Mouse (Mus musculus) midbrain, embryonic 16.5 days (tissue): ENCODE results near the gene Sf3b5. TPM values are rescaled to one million over a fixed set of nuclear protein-coding genes. Genes with fewer than 3 reads are reported as not detected.

Experiments
- ATAC-seq: fragments of 200-750 bp; cut with Nextera tagmentation; 2 replicates; pipeline ENCODE4 v1.8.0; 2017; ENCODE audit warnings: moderate TSS enrichment
- H3K27ac ChIP-seq: fragments of 300-500 bp; sonication (generic); 2 replicates; pipeline ENCODE4 v1.5.1; 2014; ENCODE audit warnings: mild to moderate bottlenecking, low read length, mixed read lengths
- H3K27me3 ChIP-seq: fragments of 300-500 bp; sonication (generic); 2 replicates; pipeline ENCODE4 v1.6.1; 2014; ENCODE audit warnings: low read depth, low read length, mixed read lengths; ENCODE audit not compliant: control insufficient read depth, insufficient read depth
- H3K36me3 ChIP-seq: fragments of 300-500 bp; sonication (generic); 2 replicates; pipeline ENCODE4 v1.6.1; 2014; ENCODE audit warnings: mild to moderate bottlenecking, low read length, moderate library complexity, mixed read lengths; ENCODE audit not compliant: control insufficient read depth, insufficient read depth
- H3K4me1 ChIP-seq: fragments of 300-500 bp; sonication (generic); 2 replicates; pipeline ENCODE4 v1.6.1; 2014; ENCODE audit warnings: mild to moderate bottlenecking, low read length, mixed read lengths; ENCODE audit not compliant: control insufficient read depth, insufficient read depth
- H3K4me2 ChIP-seq: fragments of 300-500 bp; sonication (generic); 2 replicates; pipeline ENCODE4 v1.6.1; 2014; ENCODE audit warnings: mild to moderate bottlenecking, low read length, mixed read lengths
- H3K4me3 ChIP-seq: fragments of 300-500 bp; sonication (generic); 2 replicates; pipeline ENCODE4 v1.5.1; 2014; ENCODE audit warnings: low read depth, mild to moderate bottlenecking, low read length, moderate library complexity, mixed read lengths
- H3K9ac ChIP-seq: fragments of 300-500 bp; sonication (generic); 2 replicates; pipeline ENCODE4 v1.6.1; 2014; ENCODE audit warnings: low read depth, low read length, mixed read lengths
- H3K9me3 ChIP-seq: fragments of 300-500 bp; sonication (generic); replicated peaks from 2 replicates; pipeline ENCODE4 v1.6.1; 2014; ENCODE audit warnings: mild to moderate bottlenecking, low read length, mixed read lengths; ENCODE audit not compliant: control insufficient read depth, poor library complexity, severe bottlenecking
- WGBS: fragments of 180-500 bp; shearing (Covaris S2); extraction: QIAGEN DNeasy Blood & Tissue Kit; methylation state at CpG from one replicate; pipeline ENCODE4 v1.1.7; 2014; 5-methylcytosine and 5-hydroxymethylcytosine counted together
- polyA plus RNA-seq: library from polyadenylated mRNA; unstranded; fragments of >200 nt; fragmentation: Nextera tagmentation; extraction: Ambion mirVana; gene quantifications from 2 replicates; pipeline ENCODE4 v1.2.1, GENCODE M21; 2015

Gene Sf3b5
- polyA plus RNA-seq, 1 experiment from 2014 or later = 20.4 TPM

DNA sequence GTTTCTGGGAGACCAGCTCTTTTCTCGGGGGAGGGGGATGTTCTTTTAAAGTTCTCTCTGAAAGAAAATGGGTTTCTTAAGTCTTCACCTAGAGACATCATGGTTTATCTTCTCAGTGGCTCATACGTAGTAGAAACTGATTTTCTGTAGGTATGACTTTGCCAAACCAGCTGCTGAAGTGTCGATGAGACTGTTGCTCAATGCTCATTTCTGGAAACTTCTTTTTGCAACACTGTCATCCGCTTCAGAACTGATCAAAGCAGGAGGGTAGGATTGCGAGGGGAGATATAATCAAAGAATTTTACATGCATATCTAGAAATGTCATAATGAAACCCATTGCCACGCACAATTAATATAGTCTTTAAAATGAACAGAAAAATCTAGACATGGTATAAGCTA lies 30.6 kb upstream of the Sf3b5 start:
- no peak overlapping the region for H3K9ac ChIP-seq
- H3K4me2 ChIP-seq = no peak overlapping the region
- no peaks in the 10 kb centered on the region for H3K4me1 ChIP-seq
- H3K4me3 ChIP-seq = no peak overlapping the region
- H3K27me3 ChIP-seq = no peaks in the 10 kb centered on the region
- no peak for ATAC-seq
- no peaks in the 10 kb centered on the region for H3K9me3 ChIP-seq
- H3K27ac ChIP-seq = no peak overlapping the region
- WGBS = 89% methylated on average over 6 of the region's 6 CpGs
- H3K36me3 ChIP-seq = no peaks in the 10 kb centered on the region

DNA sequence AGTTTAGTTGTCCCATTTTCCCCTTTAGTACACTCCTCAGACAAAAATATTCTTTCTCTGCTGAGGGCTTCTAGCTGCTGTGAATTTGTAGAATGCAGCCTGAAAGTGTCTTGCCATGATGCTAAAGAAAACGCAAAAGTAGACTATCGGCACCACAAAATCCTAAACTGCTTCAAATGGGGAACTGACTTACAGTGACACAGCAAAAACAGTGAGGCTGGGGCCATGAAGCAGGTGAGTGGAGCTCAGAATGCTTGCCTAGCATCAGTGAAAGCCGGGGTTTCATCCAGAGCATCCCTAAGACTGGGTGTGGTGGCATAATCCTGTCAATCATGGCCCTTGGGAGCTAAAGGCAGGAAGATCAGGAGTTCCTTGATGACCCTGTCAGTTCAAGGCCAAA lies 29.7 kb upstream of the Sf3b5 start:
- no peaks in the 10 kb centered on the region for H3K27me3 ChIP-seq
- no peak overlapping the region for H3K4me3 ChIP-seq
- no peak overlapping the region for H3K27ac ChIP-seq
- no peak overlapping the region for H3K4me2 ChIP-seq
- H3K9ac ChIP-seq = no peak overlapping the region
- H3K4me1 ChIP-seq = no peaks in the 10 kb centered on the region
- ATAC-seq = no peak
- WGBS = 96% methylated on average over 3 of the region's 3 CpGs
- H3K9me3 ChIP-seq = no peaks in the 10 kb centered on the region
- no peaks in the 10 kb centered on the region for H3K36me3 ChIP-seq

- Histone ChIP-seq H3K36me3 (no peaks in the 10 kb centered on the region), H3K4me1 (no peaks in the 10 kb centered on the region), H3K4me2 (no peak overlapping the region), H3K27me3 (no peaks in the 10 kb centered on the region), H3K9ac (no peak overlapping the region), H3K27ac (no peak overlapping the region), H3K9me3 (no peaks in the 10 kb centered on the region), H3K4me3 (no peak overlapping the region)
- 94% methylated on average over 7 of the region's 7 CpGs for WGBS
- no peak for ATAC-seq
Measured at GRCm38 (mm10) chr10:12975957-12976356, 29.2 kb upstream of the Sf3b5 start.

DNA sequence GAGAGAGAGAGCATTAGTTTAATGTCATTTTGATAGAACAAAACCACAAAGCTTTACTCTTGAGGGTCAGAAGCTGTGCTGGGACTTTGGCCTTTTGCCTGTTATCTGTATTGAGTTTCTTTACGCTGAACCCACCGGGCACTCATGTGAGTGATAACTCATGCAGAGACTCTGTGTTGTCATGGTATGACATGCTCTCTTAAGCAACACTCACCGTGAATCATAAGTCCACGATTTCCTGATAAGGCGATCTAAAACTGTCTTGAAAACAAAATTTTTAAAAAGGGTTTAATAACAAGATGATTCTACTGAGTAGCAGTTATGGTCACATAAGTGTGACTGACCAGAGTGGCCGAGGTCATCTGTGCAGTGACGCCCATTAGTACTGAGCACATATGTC lies 28.6 kb upstream of the Sf3b5 start:
- Histone ChIP-seq H3K4me3 (no peak overlapping the region), H3K36me3 (no peaks in the 10 kb centered on the region), H3K4me2 (no peak overlapping the region), H3K27ac (no peak overlapping the region), H3K27me3 (no peaks in the 10 kb centered on the region), H3K9ac (no peak overlapping the region), H3K9me3 (no peaks in the 10 kb centered on the region), H3K4me1 (no peaks in the 10 kb centered on the region)
- no peak for ATAC-seq
- 98% methylated on average over 7 of the region's 7 CpGs for WGBS

DNA sequence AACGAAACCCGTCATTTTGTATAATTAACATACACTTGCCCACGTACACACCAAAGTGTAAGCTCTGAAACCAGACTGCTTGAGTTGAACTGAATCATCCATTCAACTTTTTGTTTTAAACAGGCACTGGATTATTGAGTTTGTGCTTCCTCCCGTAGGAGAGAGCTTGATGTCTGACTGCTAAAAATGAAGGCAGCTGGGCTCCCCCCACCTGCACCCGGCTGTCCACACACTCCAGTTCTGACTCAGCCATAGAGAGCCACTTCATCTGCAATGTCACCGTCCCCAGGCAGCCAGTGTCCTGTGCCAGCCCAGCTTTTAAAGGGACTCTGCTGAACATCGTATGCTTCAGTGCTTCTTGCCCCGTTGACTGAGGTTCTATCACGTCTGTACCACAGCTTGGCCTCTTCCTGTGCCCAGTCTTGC lies 27.3 kb upstream of the Sf3b5 start:
- Histone ChIP-seq H3K36me3 (no peaks in the 10 kb centered on the region), H3K4me3 (no peak overlapping the region), H3K27me3 (no peaks in the 10 kb centered on the region), H3K27ac (no peak overlapping the region), H3K4me1 (no peaks in the 10 kb centered on the region), H3K4me2 (no peak overlapping the region), H3K9ac (no peak overlapping the region), H3K9me3 (no peaks in the 10 kb centered on the region)
- ATAC-seq = no peak
- WGBS = 73% methylated on average over 9 of the region's 9 CpGs

GRCm38 (mm10) chr10:12981071-12981470 lies 24.1 kb upstream of the Sf3b5 start:
- Histone ChIP-seq H3K4me3 (no peak overlapping the region), H3K9ac (no peak overlapping the region), H3K36me3 (no peaks in the 10 kb centered on the region), H3K27ac (no peak overlapping the region), H3K9me3 (no peaks in the 10 kb centered on the region), H3K4me1 (no peaks in the 10 kb centered on the region), H3K4me2 (no peak overlapping the region), H3K27me3 (no peaks in the 10 kb centered on the region)
- WGBS = 80% methylated on average over 7 of the region's 7 CpGs
- ATAC-seq = no peak

DNA sequence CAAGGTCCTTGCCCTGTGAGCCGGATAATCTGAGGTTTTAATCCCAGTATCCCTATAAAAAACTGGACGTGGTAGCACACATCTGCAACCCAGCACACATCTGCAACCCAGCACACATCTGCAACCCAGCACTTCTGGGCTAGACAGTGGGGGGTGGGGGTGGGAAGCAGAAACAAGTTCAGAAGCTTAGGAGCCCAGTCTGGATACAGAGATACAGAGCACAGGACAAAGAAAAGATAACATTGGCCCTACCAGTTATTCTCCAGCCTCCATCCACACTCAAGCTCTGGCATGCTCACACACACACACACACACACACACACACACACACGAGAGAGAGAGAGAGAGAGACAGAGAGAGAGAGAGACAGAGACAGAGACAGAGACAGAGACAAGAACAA lies 21.6 kb upstream of the Sf3b5 start:
- no peak overlapping the region for H3K4me2 ChIP-seq
- no peak overlapping the region for H3K27ac ChIP-seq
- no peak overlapping the region for H3K4me3 ChIP-seq
- WGBS = 60% methylated on average over 3 of the region's 3 CpGs
- H3K27me3 ChIP-seq = no peaks in the 10 kb centered on the region
- H3K9me3 ChIP-seq = no peaks in the 10 kb centered on the region
- ATAC-seq = no peak
- no peaks in the 10 kb centered on the region for H3K4me1 ChIP-seq
- no peak overlapping the region for H3K9ac ChIP-seq
- H3K36me3 ChIP-seq = no peaks in the 10 kb centered on the region

GRCm38 (mm10) chr10:12985028-12985427 lies 20.1 kb upstream of the Sf3b5 start:
- no peak overlapping the region for H3K4me3 ChIP-seq
- WGBS = 91% methylated on average over 3 of the region's 3 CpGs
- no peak overlapping the region for H3K4me2 ChIP-seq
- no peak overlapping the region for H3K27ac ChIP-seq
- H3K9me3 ChIP-seq = no peaks in the 10 kb centered on the region
- no peaks in the 10 kb centered on the region for H3K36me3 ChIP-seq
- H3K4me1 ChIP-seq = no peaks in the 10 kb centered on the region
- ATAC-seq = no peak
- H3K9ac ChIP-seq = no peak overlapping the region
- H3K27me3 ChIP-seq = no peaks in the 10 kb centered on the region

- Histone ChIP-seq H3K27me3 (no peaks in the 10 kb centered on the region), H3K9me3 (no peaks in the 10 kb centered on the region), H3K9ac (no peak overlapping the region), H3K4me3 (no peak overlapping the region), H3K4me1 (no peaks in the 10 kb centered on the region), H3K27ac (no peak overlapping the region), H3K4me2 (no peak overlapping the region), H3K36me3 (no peaks in the 10 kb centered on the region)
- WGBS = 41% methylated on average over 5 of the region's 5 CpGs
- no peak for ATAC-seq
Measured at GRCm38 (mm10) chr10:12986485-12986884, 18.7 kb upstream of the Sf3b5 start.

- Histone ChIP-seq H3K9me3 (no peaks in the 10 kb centered on the region), H3K27ac (no peak overlapping the region), H3K4me2 (no peak overlapping the region), H3K4me1 (no peaks in the 10 kb centered on the region), H3K9ac (no peak overlapping the region), H3K27me3 (no peaks in the 10 kb centered on the region), H3K4me3 (no peak overlapping the region), H3K36me3 (no peaks in the 10 kb centered on the region)
- ATAC-seq = no peak
- WGBS = 42% methylated on average over 4 of the region's 4 CpGs
Measured at GRCm38 (mm10) chr10:12986943-12987342, 18.2 kb upstream of the Sf3b5 start.
